Mouse (Mus musculus) R1 (cell line): ENCODE measurements around the gene Fgf3.
A peak's percentile ranks its signal among the peaks of the same experiment; 100 is the strongest.

ENCODE experiments used
- DNase-seq: peaks from one replicate; pipeline ENCODE4 v3.0.0-alpha.2; 2018; ENCODE audit warnings: low read depth, low spot score

Fgf3 gene

GRCm38 (mm10) chr7:144857826-144858342 lies 20.0 kb downstream of the Fgf3 start:
- DNase-seq, result peak; percentile 97

- DNase-seq, result peak; percentile 64
Observed at GRCm38 (mm10) chr7:144858702-144859101, 20.8 kb downstream of the Fgf3 start.

- DNase-seq, result peak; percentile 94
Observed at GRCm38 (mm10) chr7:144861056-144861768, 23.3 kb downstream of the Fgf3 start.

- peak; percentile 35 for DNase-seq
Observed at GRCm38 (mm10) chr7:144861769-144862070, 23.8 kb downstream of the Fgf3 start.

GRCm38 (mm10) chr7:144862126-144862525 lies 24.2 kb downstream of the Fgf3 start:
- DNase-seq, result no peak

- no peak for DNase-seq
Observed at GRCm38 (mm10) chr7:144862712-144863111, 24.8 kb downstream of the Fgf3 start.

- DNase-seq, result no peak
Observed at GRCm38 (mm10) chr7:144863196-144863595, 25.3 kb downstream of the Fgf3 start.

- peak; percentile 96 for DNase-seq
Observed at GRCm38 (mm10) chr7:144864160-144864670, 26.3 kb downstream of the Fgf3 start.

- DNase-seq, result no peak
Observed at GRCm38 (mm10) chr7:144867161-144867560, 29.3 kb downstream of the Fgf3 start.

- peak; percentile 69 for DNase-seq
Observed at GRCm38 (mm10) chr7:144867602-144868001, 29.7 kb downstream of the Fgf3 start.

- peak; percentile 58 for DNase-seq
Observed at GRCm38 (mm10) chr7:144872420-144872819, 34.5 kb downstream of the Fgf3 start.

- peak; percentile 79 for DNase-seq
Observed at GRCm38 (mm10) chr7:144873160-144873559, 35.3 kb downstream of the Fgf3 start.

- DNase-seq, result no peak
Observed at GRCm38 (mm10) chr7:144874226-144874625, 36.3 kb downstream of the Fgf3 start.

- DNase-seq, result no peak
Observed at GRCm38 (mm10) chr7:144878401-144878800, 40.5 kb downstream of the Fgf3 start.

GRCm38 (mm10) chr7:144883106-144883505 lies 45.2 kb downstream of the Fgf3 start:
- DNase-seq, result no peak

GRCm38 (mm10) chr7:144887672-144888071 lies 49.8 kb downstream of the Fgf3 start:
- DNase-seq, result peak; percentile 74

- DNase-seq, result peak; percentile 84
Observed at GRCm38 (mm10) chr7:144888564-144889299, 50.8 kb downstream of the Fgf3 start.

GRCm38 (mm10) chr7:144890661-144891060 lies 52.8 kb downstream of the Fgf3 start:
- DNase-seq, result peak; percentile 61

GRCm38 (mm10) chr7:144891863-144892262 lies 54.0 kb downstream of the Fgf3 start:
- no peak for DNase-seq

GRCm38 (mm10) chr7:144892322-144892721 lies 54.4 kb downstream of the Fgf3 start:
- peak; percentile 30 for DNase-seq
